Mouse (Mus musculus) heart, embryonic 15.5 days (tissue): ENCODE measurements at regions not wholly inside any gene's neighbourhood (a gene's known extent, or its start where the extent isn't known, plus 50 kb on each side); places are given as distances from the start of the nearest gene placed in this dataset.

Experiments
- ATAC-seq: fragments of 200-750 bp; cut with Nextera tagmentation; replicated peaks from 2 replicates; pipeline ENCODE4 v1.8.0; 2017; ENCODE audit warnings: low read depth, moderate TSS enrichment; ENCODE audit not compliant: insufficient number of reproducible peaks, insufficient read depth, low FRiP score
- H3K27ac ChIP-seq: fragments of 300-500 bp; sonication (generic); 2 replicates; pipeline ENCODE4 v1.5.1; 2015; ENCODE audit warnings: mild to moderate bottlenecking, inconsistent platforms
- H3K27me3 ChIP-seq: fragments of 300-500 bp; sonication (generic); 2 replicates; pipeline ENCODE4 v1.6.1; 2015; ENCODE audit warnings: inconsistent platforms
- H3K36me3 ChIP-seq: fragments of 300-500 bp; sonication (generic); 2 replicates; pipeline ENCODE4 v1.6.1; 2015; ENCODE audit warnings: mild to moderate bottlenecking, inconsistent platforms
- H3K4me1 ChIP-seq: fragments of 300-500 bp; sonication (generic); replicated peaks from 2 replicates; pipeline ENCODE4 v1.6.1; 2015; ENCODE audit warnings: inconsistent platforms
- H3K4me2 ChIP-seq: fragments of 300-500 bp; sonication (generic); 2 replicates; pipeline ENCODE4 v1.6.1; 2015; ENCODE audit warnings: inconsistent platforms, mild to moderate bottlenecking, moderate library complexity
- H3K4me3 ChIP-seq: fragments of 300-500 bp; sonication (generic); 2 replicates; pipeline ENCODE4 v1.5.1; 2015; ENCODE audit warnings: mild to moderate bottlenecking, inconsistent platforms
- H3K9ac ChIP-seq: fragments of 300-500 bp; sonication (generic); 2 replicates; pipeline ENCODE4 v1.6.1; 2015; ENCODE audit warnings: mild to moderate bottlenecking, inconsistent platforms
- H3K9me3 ChIP-seq: fragments of 300-500 bp; sonication (generic); replicated peaks from 2 replicates; pipeline ENCODE4 v1.6.1; 2016; ENCODE audit warnings: inconsistent platforms
- WGBS: fragments of 180-500 bp; shearing (Covaris S2); methylation state at CpG from one replicate; pipeline ENCODE4 v1.1.7; 2015; ENCODE audit warnings: mixed read lengths; 5-methylcytosine and 5-hydroxymethylcytosine counted together

- H3K9me3 ChIP-seq = no peaks in the 10 kb centered on the region
- H3K4me1 ChIP-seq = no peaks in the 10 kb centered on the region
- H3K36me3 ChIP-seq = no peaks in the 10 kb centered on the region
- 86% methylated on average over 7 of the region's 7 CpGs for WGBS
- no peak overlapping the region for H3K4me2 ChIP-seq
- H3K27ac ChIP-seq = no peak overlapping the region
- H3K9ac ChIP-seq = no peak overlapping the region
- H3K4me3 ChIP-seq = no peak overlapping the region
- no peaks in the 10 kb centered on the region for H3K27me3 ChIP-seq
- no peak for ATAC-seq
Measured at GRCm38 (mm10) chr10:85242701-85243100, 57.8 kb upstream of the Cry1 start.

GRCm38 (mm10) chr10:85243556-85243955 lies 58.7 kb upstream of the Cry1 start:
- H3K4me2 ChIP-seq = no peak overlapping the region
- no peak overlapping the region for H3K27ac ChIP-seq
- no peak overlapping the region for H3K9ac ChIP-seq
- H3K4me1 ChIP-seq = no peaks in the 10 kb centered on the region
- no peak for ATAC-seq
- H3K9me3 ChIP-seq = no peaks in the 10 kb centered on the region
- no peaks in the 10 kb centered on the region for H3K36me3 ChIP-seq
- H3K27me3 ChIP-seq = no peaks in the 10 kb centered on the region
- no peak overlapping the region for H3K4me3 ChIP-seq
- 78% methylated on average over 6 of the region's 6 CpGs for WGBS

GRCm38 (mm10) chr10:85265746-85266145 lies 80.9 kb upstream of the Cry1 start:
- no peak for ATAC-seq
- whole genome bisulfite sequencing = 31% methylated on average over 5 of the region's 5 CpGs
- no peak overlapping the region for H3K27ac ChIP-seq
- H3K9me3 ChIP-seq = no peaks in the 10 kb centered on the region
- 0 out of 2 replicates have a peak, but pooled peaks cover 2% of the 10 kb centered on the region for H3K4me1 ChIP-seq
- H3K4me3 ChIP-seq = no peak overlapping the region
- no peak overlapping the region for H3K4me2 ChIP-seq
- H3K36me3 ChIP-seq = no peaks in the 10 kb centered on the region
- H3K27me3 ChIP-seq = no peaks in the 10 kb centered on the region
- H3K9ac ChIP-seq = no peak overlapping the region

GRCm38 (mm10) chr10:85266148-85266547 lies 81.3 kb upstream of the Cry1 start:
- Histone ChIP-seq H3K9me3 (no peaks in the 10 kb centered on the region), H3K27ac (no peak overlapping the region), H3K9ac (no peak overlapping the region), H3K27me3 (no peaks in the 10 kb centered on the region), H3K4me2 (no peak overlapping the region), H3K36me3 (no peaks in the 10 kb centered on the region), H3K4me3 (no peak overlapping the region), H3K4me1 (0 out of 2 replicates have a peak, but pooled peaks cover 2% of the 10 kb centered on the region)
- ATAC-seq = no peak
- 27% methylated on average over 10 of the region's 10 CpGs for WGBS

GRCm38 (mm10) chr10:85266796-85267195 lies 81.9 kb upstream of the Cry1 start:
- 65% methylated on average over 4 of the region's 4 CpGs for WGBS
- H3K9ac ChIP-seq = no peak overlapping the region
- H3K27me3 ChIP-seq = no peaks in the 10 kb centered on the region
- H3K4me1 ChIP-seq = 0 out of 2 replicates have a peak, but pooled peaks cover 2% of the 10 kb centered on the region
- no peak overlapping the region for H3K4me3 ChIP-seq
- no peak overlapping the region for H3K27ac ChIP-seq
- no peak for ATAC-seq
- H3K9me3 ChIP-seq = no peaks in the 10 kb centered on the region
- no peak overlapping the region for H3K4me2 ChIP-seq
- no peaks in the 10 kb centered on the region for H3K36me3 ChIP-seq

GRCm38 (mm10) chr10:85270209-85270608 lies 85.3 kb upstream of the Cry1 start:
- 77% methylated on average over 6 of the region's 6 CpGs for WGBS
- Histone ChIP-seq H3K4me3 (no peak overlapping the region), H3K9me3 (no peaks in the 10 kb centered on the region), H3K4me2 (no peak overlapping the region), H3K27me3 (no peaks in the 10 kb centered on the region), H3K27ac (no peak overlapping the region), H3K9ac (no peak overlapping the region), H3K36me3 (no peaks in the 10 kb centered on the region), H3K4me1 (0 out of 2 replicates have a peak, but pooled peaks cover 2% of the 10 kb centered on the region)
- no peak for ATAC-seq

- H3K9me3 ChIP-seq = no peaks in the 10 kb centered on the region
- H3K36me3 ChIP-seq = no peaks in the 10 kb centered on the region
- no peak overlapping the region for H3K27ac ChIP-seq
- WGBS = 85% methylated on average over 2 of the region's 2 CpGs
- no peak for ATAC-seq
- H3K4me2 ChIP-seq = no peak overlapping the region
- no peak overlapping the region for H3K4me3 ChIP-seq
- H3K4me1 ChIP-seq = no peaks in the 10 kb centered on the region
- H3K9ac ChIP-seq = no peak overlapping the region
- H3K27me3 ChIP-seq = no peaks in the 10 kb centered on the region
Measured at GRCm38 (mm10) chr10:85276793-85277192, 91.9 kb upstream of the Cry1 start.

GRCm38 (mm10) chr10:85291733-85292476 lies 94.7 kb upstream of the Btbd11 start:
- Histone ChIP-seq H3K36me3 (no peaks in the 10 kb centered on the region), H3K27me3 (no peaks in the 10 kb centered on the region), H3K4me2 (no peak overlapping the region), H3K9ac (no peak overlapping the region), H3K27ac (no peak overlapping the region), H3K9me3 (no peaks in the 10 kb centered on the region), H3K4me1 (no peaks in the 10 kb centered on the region), H3K4me3 (no peak overlapping the region)
- 81% methylated on average over 5 of the region's 5 CpGs for WGBS
- no peak for ATAC-seq

GRCm38 (mm10) chr10:85292477-85292855 lies 94.1 kb upstream of the Btbd11 start:
- Histone ChIP-seq H3K9me3 (no peaks in the 10 kb centered on the region), H3K27ac (no peak overlapping the region), H3K36me3 (no peaks in the 10 kb centered on the region), H3K4me2 (no peak overlapping the region), H3K4me3 (no peak overlapping the region), H3K9ac (no peak overlapping the region), H3K4me1 (no peaks in the 10 kb centered on the region), H3K27me3 (no peaks in the 10 kb centered on the region)
- 88% methylated on average over 2 of the region's 2 CpGs for WGBS
- no peak for ATAC-seq

GRCm38 (mm10) chr10:85293071-85293783 lies 93.4 kb upstream of the Btbd11 start:
- H3K4me2 ChIP-seq = no peak overlapping the region
- no peaks in the 10 kb centered on the region for H3K9me3 ChIP-seq
- H3K4me3 ChIP-seq = no peak overlapping the region
- H3K27me3 ChIP-seq = no peaks in the 10 kb centered on the region
- H3K27ac ChIP-seq = no peak overlapping the region
- no peaks in the 10 kb centered on the region for H3K4me1 ChIP-seq
- ATAC-seq = no peak
- 62% methylated on average over 9 of the region's 9 CpGs for WGBS
- H3K9ac ChIP-seq = no peak overlapping the region
- no peaks in the 10 kb centered on the region for H3K36me3 ChIP-seq

GRCm38 (mm10) chr10:85295133-85295887 lies 91.3 kb upstream of the Btbd11 start:
- no peaks in the 10 kb centered on the region for H3K36me3 ChIP-seq
- H3K4me3 ChIP-seq = no peak overlapping the region
- 67% methylated on average over 5 of the region's 5 CpGs for WGBS
- H3K9me3 ChIP-seq = no peaks in the 10 kb centered on the region
- no peaks in the 10 kb centered on the region for H3K27me3 ChIP-seq
- no peak overlapping the region for H3K27ac ChIP-seq
- H3K4me1 ChIP-seq = no peaks in the 10 kb centered on the region
- no peak overlapping the region for H3K9ac ChIP-seq
- H3K4me2 ChIP-seq = no peak overlapping the region
- no peak for ATAC-seq
